Mouse (Mus musculus) left cerebral cortex, postnatal 4 days (tissue): Measurements from ENCODE around the gene Supt6. TPM values are rescaled to one million over a fixed set of nuclear protein-coding genes. Genes with fewer than 3 reads are reported as not detected.
"Not testable (repeated sequence)": the region's sequence is repeated elsewhere in the genome, so short reads cannot be mapped to it uniquely, and the experiment has no call there.

Experiments used
- DNase-seq: peaks from one replicate; pipeline ENCODE4 v3.0.0-alpha.2; 2022
- intact Hi-C: fragments of 180-260 bp; cut with DNase I; formaldehyde crosslinking; loops from one replicate; pipeline ENCODE4 v1.15.1; 2025
- total RNA-seq, 2 experiments: library from RNA; stranded (reverse); gene quantifications; 2 replicates each; pipeline ENCODE4 v1.2.3; 2021

Supt6 gene
- total RNA-seq = 10 to 100 TPM; 72.5 to 75.1 TPM

- intact Hi-C loops = no loop called here
These were observed at the start of gene Supt6, which contains the start of gene Sdf2 for GRCm38 (mm10) chr11:78245627-78246317. Gene Supt6 (minus strand): TSS chr11:78245987. Gene Sdf2 (plus strand): TSS chr11:78245746.

GRCm38 (mm10) chr11:78294585-78294984, 48.8 kb upstream of the Supt6 start:
- no peak for DNase-seq
- intact Hi-C loops = no loop called here

More at GRCm38 (mm10) chr11:78245627-78246317, at the start of gene Supt6, which contains the start of gene Sdf2:
- peak; percentile 77 for DNase-seq

GRCm38 (mm10) chr11:78290654-78291053, 44.9 kb upstream of the Supt6 start, which contains the start of gene BC030499:
Gene BC030499 (plus strand): TSS chr11:78290841.
- DNase-seq = no peak
- intact Hi-C loops = no loop called here

GRCm38 (mm10) chr11:78289146-78289763, 43.5 kb upstream of the Supt6 start:
- intact Hi-C loops = no loop called here
- no peak for DNase-seq

- DNase-seq = no peak
- intact Hi-C loops = no loop called here
These were observed 33.8 kb upstream of the Supt6 start for GRCm38 (mm10) chr11:78279586-78279985.

GRCm38 (mm10) chr11:78278853-78279252, 33.1 kb upstream of the Supt6 start:
- no peak for DNase-seq
- intact Hi-C loops = no loop called here

- DNase-seq, intact Hi-C loops: not testable (repeated sequence)
These were observed 30.4 kb upstream of the Supt6 start for GRCm38 (mm10) chr11:78276169-78276568.

GRCm38 (mm10) chr11:78275596-78275995, 29.8 kb upstream of the Supt6 start:
- intact Hi-C loops = no loop called here
- no peak for DNase-seq

GRCm38 (mm10) chr11:78271986-78272385, 26.2 kb upstream of the Supt6 start:
- DNase-seq = no peak
- intact Hi-C loops = no loop called here

- intact Hi-C loops = loop anchor here (5.0 kb wide), 1 partner anchor 43 kb away; no protein-coding TSS in a partner anchor
These were observed 19.8 kb upstream of the Supt6 start for GRCm38 (mm10) chr11:78265571-78265970.

GRCm38 (mm10) chr11:78262550-78262949, 16.8 kb upstream of the Supt6 start:
- intact Hi-C loops = no loop called here
- DNase-seq = peak; percentile 69

More at GRCm38 (mm10) chr11:78265571-78265970, 19.8 kb upstream of the Supt6 start:
- no peak for DNase-seq

- DNase-seq = peak; percentile 97
- intact Hi-C loops = no loop called here
These were observed 15.9 kb upstream of the Supt6 start, which contains the start of gene 2610507B11Rik for GRCm38 (mm10) chr11:78261380-78262352. Gene 2610507B11Rik (plus strand): TSS chr11:78261752.

- intact Hi-C loops = no loop called here
- no peak for DNase-seq
These were observed 14.9 kb upstream of the Supt6 start for GRCm38 (mm10) chr11:78260489-78261258.

GRCm38 (mm10) chr11:78256618-78257017, 10.8 kb upstream of the Supt6 start:
- no peak for DNase-seq
- intact Hi-C loops = no loop called here

- DNase-seq = no peak
- intact Hi-C loops = no loop called here
These were observed 1.9 kb upstream of the Supt6 start for GRCm38 (mm10) chr11:78247727-78248140.

GRCm38 (mm10) chr11:78247012-78247348, 1.2 kb upstream of the Supt6 start:
- intact Hi-C loops = no loop called here
- DNase-seq = no peak

GRCm38 (mm10) chr11:78246318-78247011, 678 bp upstream of the Supt6 start:
- DNase-seq = no peak
- intact Hi-C loops = no loop called here

- intact Hi-C loops = no loop called here
- no peak for DNase-seq
These were observed 543 bp downstream of the Supt6 start for GRCm38 (mm10) chr11:78245261-78245626.

GRCm38 (mm10) chr11:78240193-78240857, 5.5 kb downstream of the Supt6 start:
- intact Hi-C loops = no loop called here
- no peak for DNase-seq
